Mouse (Mus musculus): ENCODE measurements around the gene Cabp1.

Gene Cabp1

GRCm38 (mm10) chr5:115193669-115194625, at the start of gene Cabp1:
Cabp1 (minus strand) TSS chr5:115194381.
- no peak for TF ChIP-seq POU5F1 (IDR thresholded peaks at IDR 0.05; ENCODE audit: borderline replicate concordance, low read length)
- TF ChIP-seq NANOG (IDR thresholded peaks at IDR 0.05; ENCODE audit: borderline replicate concordance, low read length): no peak
- TF ChIP-seq CTCF (conservative IDR thresholded peaks at IDR 0.05; ENCODE audit: low read length): no peak
- no peaks in the 10 kb centered on the region for H3K36me3 ChIP-seq (ENCODE audit: insufficient read depth, low read length)
- H3K27me3 ChIP-seq (ENCODE audit: insufficient read depth, low read length): peaks cover 48% of the 10 kb centered on the region
- H3K9me3 ChIP-seq (ENCODE audit: low read length): no peaks in the 10 kb centered on the region
- H3K4me3 ChIP-seq (replicated peaks; ENCODE audit: low read length): peak within 1 kb of the TSS; percentile 84
- peaks cover 69% of the 10 kb centered on the region for H3K4me1 ChIP-seq (replicated peaks; ENCODE audit: low read depth, low read length)

DNA sequence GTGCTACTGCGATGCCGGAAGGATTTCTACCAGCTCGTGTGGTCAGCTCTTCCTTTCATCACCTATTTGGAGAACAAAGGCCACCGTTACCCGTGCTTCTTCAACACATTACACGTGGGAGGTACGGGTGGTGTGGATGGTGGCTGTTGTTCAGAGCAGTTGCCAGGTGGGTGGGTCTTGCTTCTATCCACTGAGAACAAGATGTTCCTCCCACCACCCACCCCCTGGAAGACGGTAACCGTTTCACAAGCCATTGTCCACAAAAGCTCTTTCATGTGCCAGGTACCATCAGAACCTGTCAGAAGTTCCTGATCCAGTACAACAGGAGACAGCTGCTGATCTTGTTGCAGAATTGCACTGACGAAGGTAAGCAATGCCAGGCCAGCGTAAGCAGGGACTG, 46.0 kb upstream of the Cabp1 start:
- TF ChIP-seq POU5F1 (IDR thresholded peaks at IDR 0.05; ENCODE audit: borderline replicate concordance, low read length): no peak
- no peak for TF ChIP-seq CTCF (conservative IDR thresholded peaks at IDR 0.05; ENCODE audit: low read length)
- no peak for TF ChIP-seq NANOG (IDR thresholded peaks at IDR 0.05; ENCODE audit: borderline replicate concordance, low read length)
- Histone ChIP-seq H3K36me3 (ENCODE audit: insufficient read depth, low read length) (peaks cover 64% of the 10 kb centered on the region), H3K4me1 (replicated peaks; ENCODE audit: low read depth, low read length) (peaks cover 57% of the 10 kb centered on the region)

DNA sequence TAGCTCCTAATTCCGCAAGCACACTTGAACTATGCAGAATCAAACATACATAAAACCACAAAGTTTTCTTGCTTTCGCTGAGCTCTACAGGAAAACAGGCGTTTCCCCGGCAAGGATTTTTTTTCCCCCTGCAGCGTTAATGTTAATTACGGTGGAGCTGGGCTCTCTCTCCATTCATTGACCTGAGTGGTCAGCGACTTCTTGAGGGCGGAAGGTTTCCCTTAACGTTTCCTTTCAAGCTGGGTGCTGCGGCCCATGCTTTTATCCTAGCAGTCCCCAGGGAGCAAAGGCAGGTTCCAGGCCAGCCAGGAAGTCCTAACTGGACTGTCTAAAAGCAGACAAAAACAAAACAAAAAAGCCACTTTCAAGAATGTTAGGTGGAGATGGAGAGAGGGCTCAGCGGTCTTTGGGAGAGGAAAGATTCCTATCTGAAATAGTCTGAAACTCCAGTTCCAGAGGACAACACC, 44.6 kb upstream of the Cabp1 start:
- Histone ChIP-seq H3K9me3 (ENCODE audit: low read length) (no peaks in the 10 kb centered on the region), H3K4me3 (replicated peaks; ENCODE audit: low read length) (peak overlapping the region; percentile 95), H3K36me3 (ENCODE audit: insufficient read depth, low read length) (peaks cover 50% of the 10 kb centered on the region), H3K4me1 (replicated peaks; ENCODE audit: low read depth, low read length) (peaks cover 65% of the 10 kb centered on the region), H3K27me3 (ENCODE audit: insufficient read depth, low read length) (peaks cover 11% of the 10 kb centered on the region)
- TF ChIP-seq CTCF (conservative IDR thresholded peaks at IDR 0.05; ENCODE audit: low read length): no peak
- TF ChIP-seq NANOG (IDR thresholded peaks at IDR 0.05; ENCODE audit: borderline replicate concordance, low read length): no peak
- TF ChIP-seq POU5F1 (IDR thresholded peaks at IDR 0.05; ENCODE audit: borderline replicate concordance, low read length): no peak

More for the DNA sequence above, 46.0 kb upstream of the Cabp1 start:
- no peaks in the 10 kb centered on the region for H3K9me3 ChIP-seq (ENCODE audit: low read length)
- H3K4me3 ChIP-seq (replicated peaks; ENCODE audit: low read length): no peak overlapping the region
- peaks cover 2% of the 10 kb centered on the region; the same call in 1 of the 2 replicates for H3K27me3 ChIP-seq (ENCODE audit: insufficient read depth, low read length)

DNA sequence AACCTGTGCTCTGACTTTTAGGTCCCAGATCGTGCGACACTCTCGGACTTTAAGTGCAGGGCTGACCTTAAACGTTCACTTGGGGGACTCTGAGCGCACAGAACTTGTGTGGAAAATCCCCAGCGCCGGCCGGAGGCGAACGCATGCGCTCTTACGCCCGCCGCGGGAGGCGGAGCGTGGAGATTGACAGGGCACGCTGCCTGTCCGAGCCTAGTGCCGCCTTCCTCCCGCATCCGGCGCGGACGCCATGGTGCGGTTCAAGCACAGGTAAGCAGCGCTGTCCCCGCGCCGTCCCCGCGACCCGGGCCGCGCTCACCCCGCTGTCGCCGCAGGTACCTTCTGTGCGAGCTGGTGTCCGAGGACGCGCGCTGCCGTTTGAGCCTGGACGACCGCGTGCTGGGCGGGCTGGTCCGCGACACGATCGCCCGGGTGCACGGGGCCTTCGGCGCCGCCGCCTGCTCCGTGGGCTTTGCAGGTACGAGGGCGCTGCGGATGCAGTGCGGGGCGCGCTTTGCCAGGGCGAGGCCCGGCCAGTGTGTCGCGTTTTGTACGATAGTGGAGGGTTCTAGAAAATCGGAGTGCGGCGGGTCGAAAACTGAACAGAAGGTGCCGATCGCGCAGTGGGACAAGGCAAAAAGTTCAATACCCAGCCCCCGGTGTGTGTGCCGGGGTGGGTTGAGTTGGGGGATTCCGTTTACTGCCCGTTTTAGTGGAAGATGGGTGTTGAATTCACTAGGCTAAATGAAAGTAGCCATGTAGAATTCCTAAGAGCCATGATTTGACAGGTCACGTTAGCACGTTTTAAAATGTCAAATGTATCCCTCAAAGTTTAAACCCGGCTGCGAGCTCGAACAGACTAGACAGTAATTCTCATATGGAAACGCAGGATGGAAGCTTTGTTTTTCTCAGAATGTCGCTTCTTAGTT, 43.9 kb upstream of the Cabp1 start:
- H3K4me3 ChIP-seq (replicated peaks; ENCODE audit: low read length): peak overlapping the region; percentile 95
- peaks cover 67% of the 10 kb centered on the region for H3K4me1 ChIP-seq (replicated peaks; ENCODE audit: low read depth, low read length)
- H3K9me3 ChIP-seq (ENCODE audit: low read length): no peaks in the 10 kb centered on the region
- H3K36me3 ChIP-seq (ENCODE audit: insufficient read depth, low read length): peaks cover 43% of the 10 kb centered on the region
- TF ChIP-seq CTCF (conservative IDR thresholded peaks at IDR 0.05; ENCODE audit: low read length): no peak
- TF ChIP-seq POU5F1 (IDR thresholded peaks at IDR 0.05; ENCODE audit: borderline replicate concordance, low read length): no peak
- no peak for TF ChIP-seq NANOG (IDR thresholded peaks at IDR 0.05; ENCODE audit: borderline replicate concordance, low read length)
- H3K27me3 ChIP-seq (ENCODE audit: insufficient read depth, low read length): peaks cover 11% of the 10 kb centered on the region

DNA sequence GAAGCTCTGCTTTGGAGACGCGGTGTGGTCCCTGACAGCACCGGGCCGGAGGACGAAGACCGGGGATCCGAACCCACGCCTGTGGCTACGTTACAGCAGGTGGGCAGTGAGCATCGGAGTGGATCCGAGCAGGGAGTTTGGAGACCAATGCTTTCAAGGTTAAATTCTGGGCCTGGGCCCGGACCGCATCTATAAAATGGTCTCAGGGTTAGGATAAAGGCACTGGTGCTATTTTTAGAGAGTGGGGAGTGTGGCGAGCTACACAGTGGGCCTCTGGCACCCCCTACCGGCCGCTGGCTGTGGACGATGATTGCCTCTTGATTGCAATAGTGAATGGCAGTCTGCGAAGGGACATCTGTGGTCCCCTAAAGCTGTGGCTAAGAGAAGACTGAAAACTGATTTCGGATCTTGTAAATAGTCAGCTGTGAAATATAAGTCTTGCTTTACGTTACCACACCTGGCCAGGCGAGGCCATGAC, 41.6 kb upstream of the Cabp1 start, which contains the start of gene Pop5:
Gene Pop5, plus strand, starts transcription at position 51 of the 478 bp plus-strand sequence.
- no peaks in the 10 kb centered on the region for H3K9me3 ChIP-seq (ENCODE audit: low read length)
- peaks cover 11% of the 10 kb centered on the region for H3K27me3 ChIP-seq (ENCODE audit: insufficient read depth, low read length)
- H3K4me1 ChIP-seq (replicated peaks; ENCODE audit: low read depth, low read length): peaks cover 78% of the 10 kb centered on the region
- peak within 1 kb of the TSS; percentile 79 for H3K4me3 ChIP-seq (replicated peaks; ENCODE audit: low read length)
- TF ChIP-seq POU5F1 (IDR thresholded peaks at IDR 0.05; ENCODE audit: borderline replicate concordance, low read length) (no peak), CTCF (conservative IDR thresholded peaks at IDR 0.05; ENCODE audit: low read length) (peak; percentile 87)
- H3K36me3 ChIP-seq (ENCODE audit: insufficient read depth, low read length): peaks cover 21% of the 10 kb centered on the region

- peaks cover 11% of the 10 kb centered on the region for H3K27me3 ChIP-seq (ENCODE audit: insufficient read depth, low read length)
- H3K4me3 ChIP-seq (replicated peaks; ENCODE audit: low read length): peak overlapping the region; percentile 79
- no peaks in the 10 kb centered on the region for H3K9me3 ChIP-seq (ENCODE audit: low read length)
- H3K36me3 ChIP-seq (ENCODE audit: insufficient read depth, low read length): peaks cover 16% of the 10 kb centered on the region
- TF ChIP-seq NANOG (IDR thresholded peaks at IDR 0.05; ENCODE audit: borderline replicate concordance, low read length): no peak
- TF ChIP-seq CTCF (conservative IDR thresholded peaks at IDR 0.05; ENCODE audit: low read length): no peak
- no peak for TF ChIP-seq POU5F1 (IDR thresholded peaks at IDR 0.05; ENCODE audit: borderline replicate concordance, low read length)
- H3K4me1 ChIP-seq (replicated peaks; ENCODE audit: low read depth, low read length): peaks cover 76% of the 10 kb centered on the region
Observed at GRCm38 (mm10) chr5:115235323-115235771, 41.2 kb upstream of the Cabp1 start.

- Histone ChIP-seq H3K36me3 (ENCODE audit: insufficient read depth, low read length) (peaks cover 8% of the 10 kb centered on the region), H3K4me3 (replicated peaks; ENCODE audit: low read length) (no peak overlapping the region), H3K27me3 (ENCODE audit: insufficient read depth, low read length) (peaks cover 11% of the 10 kb centered on the region), H3K9me3 (ENCODE audit: low read length) (no peaks in the 10 kb centered on the region), H3K4me1 (replicated peaks; ENCODE audit: low read depth, low read length) (peaks cover 68% of the 10 kb centered on the region)
- TF ChIP-seq CTCF (conservative IDR thresholded peaks at IDR 0.05; ENCODE audit: low read length): no peak
- TF ChIP-seq POU5F1 (IDR thresholded peaks at IDR 0.05; ENCODE audit: borderline replicate concordance, low read length): no peak
- no peak for TF ChIP-seq NANOG (IDR thresholded peaks at IDR 0.05; ENCODE audit: borderline replicate concordance, low read length)
Observed at GRCm38 (mm10) chr5:115234519-115234918, 40.3 kb upstream of the Cabp1 start.

Measured in E14TG2a.4 (cell line).